Mouse (Mus musculus): ENCODE data around the gene Abl1. TPM values are rescaled to one million over a fixed set of nuclear protein-coding genes. Genes with fewer than 3 reads are reported as not detected.

Gene Abl1
- polyA plus RNA-seq, 1 experiment from 2014 or later, result 28.9 TPM

DNA sequence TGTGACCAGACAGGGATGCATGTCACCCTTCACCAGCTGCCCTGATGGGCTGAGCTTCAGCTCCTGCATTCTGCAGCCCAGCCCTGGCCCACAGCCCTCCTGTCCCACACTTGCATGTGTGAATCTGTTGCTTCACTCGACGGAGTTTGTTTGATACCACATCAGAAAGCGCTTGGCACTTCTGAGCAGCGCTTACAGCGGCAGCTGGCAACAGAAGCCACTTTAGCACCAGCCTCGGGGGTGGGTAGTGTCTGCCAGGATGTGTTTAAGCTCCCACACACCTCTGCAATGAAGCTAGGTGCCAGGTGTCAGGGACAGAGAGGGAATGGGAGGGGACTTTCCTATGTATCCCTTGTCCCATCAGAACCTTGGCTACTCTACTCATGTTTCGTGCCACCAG is 126.5 kb downstream of the Abl1 start:
- Histone ChIP-seq H3K27me3 (ENCODE audit: control insufficient read depth, insufficient read depth, low read length) (peaks cover 19% of the 10 kb centered on the region), H3K27ac (replicated peaks in 1 of 2; ENCODE audit: control insufficient read depth in 1 of 2, insufficient read depth in 1 of 2, low read depth in 2 of 2, low read length in 2 of 2) (no peak overlapping the region), H3K36me3 (ENCODE audit: control insufficient read depth, insufficient read depth, low read length) (no peaks in the 10 kb centered on the region), H3K4me1 (ENCODE audit: control insufficient read depth in 2 of 2, insufficient read depth in 2 of 2, low read length in 2 of 2) (no peaks in the 10 kb centered on the region), H3K4me3 (ENCODE audit: control insufficient read depth in 1 of 2, insufficient read depth in 1 of 2, low read depth in 1 of 2, low read length in 2 of 2) (no peak overlapping the region), H3K4me2 (ENCODE audit: low read length) (no peak overlapping the region), H3K9ac (ENCODE audit: low read length) (no peak overlapping the region), H3K9me3 (ENCODE audit: control insufficient read depth, low read length) (no peaks in the 10 kb centered on the region)
- no peak for ATAC-seq (ENCODE audit: insufficient number of reproducible peaks, insufficient read depth, low FRiP score, low read depth)
- 62% methylated on average over 7 of the region's 7 CpGs for WGBS

GRCm38 (mm10) chr2:31815367-31815766 is 127.2 kb downstream of the Abl1 start:
- Histone ChIP-seq H3K4me2 (ENCODE audit: low read length) (no peak overlapping the region), H3K36me3 (ENCODE audit: control insufficient read depth, insufficient read depth, low read length) (no peaks in the 10 kb centered on the region), H3K4me3 (ENCODE audit: control insufficient read depth in 1 of 2, insufficient read depth in 1 of 2, low read depth in 1 of 2, low read length in 2 of 2) (no peak overlapping the region), H3K4me1 (ENCODE audit: control insufficient read depth in 2 of 2, insufficient read depth in 2 of 2, low read length in 2 of 2) (no peaks in the 10 kb centered on the region), H3K9me3 (ENCODE audit: control insufficient read depth, low read length) (no peaks in the 10 kb centered on the region), H3K27ac (replicated peaks in 1 of 2; ENCODE audit: control insufficient read depth in 1 of 2, insufficient read depth in 1 of 2, low read depth in 2 of 2, low read length in 2 of 2) (no peak overlapping the region), H3K27me3 (ENCODE audit: control insufficient read depth, insufficient read depth, low read length) (peaks cover 19% of the 10 kb centered on the region), H3K9ac (ENCODE audit: low read length) (no peak overlapping the region)
- WGBS, result 28% methylated on average over 5 of the region's 5 CpGs
- ATAC-seq (ENCODE audit: insufficient number of reproducible peaks, insufficient read depth, low FRiP score, low read depth), result no peak

DNA sequence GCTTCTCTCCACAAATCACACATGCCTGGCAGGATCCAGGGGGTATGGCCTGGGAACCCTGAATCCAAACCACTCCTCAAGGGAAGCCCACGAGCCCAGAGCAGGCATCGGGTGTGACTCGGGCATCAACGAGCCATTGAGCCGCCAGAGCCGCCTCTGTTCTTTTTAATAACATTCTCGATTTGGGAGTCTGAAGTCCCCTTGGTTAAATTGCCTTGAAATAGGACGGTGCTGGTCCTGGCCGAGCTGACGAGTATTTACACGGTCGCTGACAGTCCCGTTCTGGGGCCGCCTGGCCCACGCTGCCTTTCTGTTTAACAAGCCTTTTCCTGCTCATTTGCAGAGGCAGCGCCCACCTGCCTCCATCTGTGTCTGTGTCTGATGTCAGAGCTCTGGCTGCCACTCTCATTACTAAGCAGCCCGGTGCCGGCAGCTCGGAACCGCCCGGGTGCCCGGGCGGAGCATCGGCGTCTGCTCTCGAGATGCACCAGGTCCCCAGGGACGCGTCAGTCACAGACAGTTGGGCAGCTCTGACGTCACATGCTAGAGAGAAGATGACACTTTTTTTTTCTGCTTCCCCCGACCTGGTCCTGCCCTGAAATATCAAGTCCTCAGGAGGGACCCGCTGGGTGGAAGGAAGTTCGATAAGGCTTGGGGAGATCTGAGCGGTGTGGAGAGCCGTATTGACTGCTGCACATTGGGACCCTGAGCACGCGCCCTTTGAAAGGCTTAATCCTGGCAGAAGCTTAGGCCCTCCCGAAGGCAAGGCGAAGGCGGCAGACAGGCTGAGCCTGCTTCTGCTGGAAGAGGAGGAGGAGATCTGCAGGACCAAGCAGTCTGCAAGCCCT is 134.6 kb downstream of the Abl1 start:
- WGBS, result 13% methylated on average over 39 of the region's 39 CpGs
- H3K9ac ChIP-seq (ENCODE audit: low read length), result peak overlapping the region; percentile 46
- peak overlapping the region; percentile 61 for H3K4me2 ChIP-seq (ENCODE audit: low read length)
- peak overlapping the region; percentile 12 to 27; a peak in 3 of 4 replicates for H3K4me3 ChIP-seq (ENCODE audit: control insufficient read depth in 1 of 2, insufficient read depth in 1 of 2, low read depth in 1 of 2, low read length in 2 of 2)
- no peaks in the 10 kb centered on the region for H3K36me3 ChIP-seq (ENCODE audit: control insufficient read depth, insufficient read depth, low read length)
- H3K27me3 ChIP-seq (ENCODE audit: control insufficient read depth, insufficient read depth, low read length), result peaks cover 30% of the 10 kb centered on the region
- H3K27ac ChIP-seq (replicated peaks in 1 of 2; ENCODE audit: control insufficient read depth in 1 of 2, insufficient read depth in 1 of 2, low read depth in 2 of 2, low read length in 2 of 2), result no peak overlapping the region
- peaks cover 4 to 9% of the 10 kb centered on the region in 2 experiments; a peak in 3 of 4 replicates for H3K4me1 ChIP-seq (ENCODE audit: control insufficient read depth in 2 of 2, insufficient read depth in 2 of 2, low read length in 2 of 2)
- H3K9me3 ChIP-seq (ENCODE audit: control insufficient read depth, low read length), result no peaks in the 10 kb centered on the region
- ATAC-seq (ENCODE audit: insufficient number of reproducible peaks, insufficient read depth, low FRiP score, low read depth), result no peak

- peaks cover 6 to 15% of the 10 kb centered on the region in 2 experiments for H3K4me1 ChIP-seq (ENCODE audit: control insufficient read depth in 2 of 2, insufficient read depth in 2 of 2, low read length in 2 of 2)
- no peak overlapping the region for H3K4me3 ChIP-seq (ENCODE audit: control insufficient read depth in 1 of 2, insufficient read depth in 1 of 2, low read depth in 1 of 2, low read length in 2 of 2)
- H3K9me3 ChIP-seq (ENCODE audit: control insufficient read depth, low read length), result no peaks in the 10 kb centered on the region
- WGBS, result 76% methylated on average over 12 of the region's 15 CpGs
- no peak overlapping the region for H3K27ac ChIP-seq (replicated peaks in 1 of 2; ENCODE audit: control insufficient read depth in 1 of 2, insufficient read depth in 1 of 2, low read depth in 2 of 2, low read length in 2 of 2)
- H3K27me3 ChIP-seq (ENCODE audit: control insufficient read depth, insufficient read depth, low read length), result peaks cover 30% of the 10 kb centered on the region
- H3K9ac ChIP-seq (ENCODE audit: low read length), result no peak overlapping the region
- no peaks in the 10 kb centered on the region for H3K36me3 ChIP-seq (ENCODE audit: control insufficient read depth, insufficient read depth, low read length)
- no peak overlapping the region for H3K4me2 ChIP-seq (ENCODE audit: low read length)
- no peak for ATAC-seq (ENCODE audit: insufficient number of reproducible peaks, insufficient read depth, low FRiP score, low read depth)
Measured at GRCm38 (mm10) chr2:31823933-31824730, 136.0 kb downstream of the Abl1 start.

DNA sequence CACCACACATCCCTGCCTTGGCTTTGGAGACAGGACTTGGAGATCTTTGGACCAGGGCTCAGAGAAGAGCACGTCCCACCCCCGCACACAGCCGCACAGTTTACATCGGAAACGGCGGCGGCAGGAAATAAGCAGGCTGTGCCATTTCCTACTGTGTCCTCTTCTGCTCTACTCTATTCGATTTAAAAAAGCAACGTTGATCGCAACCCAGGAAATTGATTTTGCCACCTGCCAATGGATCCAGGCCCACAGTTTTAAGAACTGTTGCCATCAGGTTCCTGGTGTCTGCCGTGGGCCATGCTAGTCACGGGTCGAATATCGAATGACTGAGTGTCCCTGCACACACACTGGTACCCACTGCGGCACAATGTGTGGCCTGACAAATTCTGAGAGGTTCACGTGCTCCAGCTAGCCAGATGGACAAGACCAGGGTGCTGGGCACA is 137.3 kb downstream of the Abl1 start:
- no peak overlapping the region for H3K4me3 ChIP-seq (ENCODE audit: control insufficient read depth in 1 of 2, insufficient read depth in 1 of 2, low read depth in 1 of 2, low read length in 2 of 2)
- H3K4me2 ChIP-seq (ENCODE audit: low read length), result no peak overlapping the region
- no peaks in the 10 kb centered on the region for H3K9me3 ChIP-seq (ENCODE audit: control insufficient read depth, low read length)
- no peak overlapping the region for H3K9ac ChIP-seq (ENCODE audit: low read length)
- H3K36me3 ChIP-seq (ENCODE audit: control insufficient read depth, insufficient read depth, low read length), result no peaks in the 10 kb centered on the region
- 81% methylated on average over 16 of the region's 16 CpGs for WGBS
- H3K4me1 ChIP-seq (ENCODE audit: control insufficient read depth in 2 of 2, insufficient read depth in 2 of 2, low read length in 2 of 2), result peaks cover 6 to 15% of the 10 kb centered on the region in 2 experiments
- H3K27me3 ChIP-seq (ENCODE audit: control insufficient read depth, insufficient read depth, low read length), result peaks cover 25% of the 10 kb centered on the region
- no peak overlapping the region for H3K27ac ChIP-seq (replicated peaks in 1 of 2; ENCODE audit: control insufficient read depth in 1 of 2, insufficient read depth in 1 of 2, low read depth in 2 of 2, low read length in 2 of 2)
- no peak for ATAC-seq (ENCODE audit: insufficient number of reproducible peaks, insufficient read depth, low FRiP score, low read depth)

DNA sequence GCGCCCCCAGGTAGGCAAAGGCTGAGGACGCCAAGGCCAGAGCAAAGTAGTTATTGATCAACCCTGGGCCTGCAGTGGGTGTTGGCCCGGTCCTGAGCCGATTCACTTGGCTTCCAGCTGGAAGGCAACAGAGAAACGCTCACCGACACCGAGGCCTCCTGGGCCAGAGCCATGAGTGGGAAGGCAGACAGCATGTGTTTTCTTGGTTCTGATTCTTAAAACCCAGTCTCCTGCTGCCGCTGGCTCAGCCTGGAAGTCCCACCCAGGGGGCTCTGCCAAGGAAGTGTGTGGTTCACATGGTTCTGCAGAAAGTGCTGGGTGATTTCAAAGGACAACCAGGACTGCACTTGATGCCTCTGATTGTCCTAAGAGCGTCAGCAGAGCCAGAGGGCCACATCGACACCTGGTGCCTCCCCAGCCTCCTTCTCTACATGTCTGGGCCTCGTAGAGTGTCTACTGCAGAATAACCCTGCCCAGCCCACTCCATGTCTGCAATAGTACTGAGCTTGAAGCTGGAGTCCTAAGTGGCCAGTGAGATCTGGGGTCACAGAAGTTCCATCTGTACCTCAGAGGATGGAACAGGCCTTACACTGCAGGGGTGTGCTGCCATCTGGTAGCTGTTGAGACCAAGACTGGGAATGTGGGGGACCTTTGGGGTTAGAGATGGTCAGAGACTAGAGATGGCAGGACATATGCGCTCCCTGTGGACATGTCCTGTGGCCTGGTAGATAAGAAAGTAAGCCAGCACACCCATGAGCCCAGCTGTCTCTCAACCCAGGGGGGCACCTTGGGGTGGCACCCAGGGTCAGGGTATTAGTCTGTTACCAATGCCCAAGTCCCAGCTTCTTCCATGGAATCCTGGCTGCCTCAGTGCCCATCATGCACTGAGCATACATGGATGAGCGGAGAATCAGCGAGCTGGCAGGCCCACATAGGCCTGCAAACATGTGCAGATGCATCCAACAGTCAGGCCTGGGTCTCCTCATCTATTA is 138.2 kb downstream of the Abl1 start:
- peaks cover 19% of the 10 kb centered on the region for H3K27me3 ChIP-seq (ENCODE audit: control insufficient read depth, insufficient read depth, low read length)
- 78% methylated on average over 14 of the region's 14 CpGs for WGBS

DNA sequence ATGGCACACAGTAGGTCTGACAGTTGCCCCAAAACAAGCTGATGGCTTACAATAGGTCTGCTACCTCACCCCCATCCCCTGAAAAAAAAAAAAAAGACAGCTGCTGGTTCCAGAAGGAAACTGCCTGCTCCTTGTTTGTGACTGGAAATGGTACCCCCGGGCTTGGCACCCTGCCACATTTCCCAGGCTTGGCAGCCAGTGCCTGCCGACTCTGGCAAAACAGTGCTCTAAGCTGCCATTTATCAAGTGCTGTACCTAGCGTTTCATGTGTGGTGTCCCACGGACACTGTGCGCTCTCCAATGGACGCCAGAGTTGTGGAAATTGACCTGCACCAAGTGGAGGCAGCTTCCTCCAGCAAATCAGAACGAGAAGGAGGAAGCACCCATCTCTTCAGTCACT is 139.7 kb downstream of the Abl1 start:
- Histone ChIP-seq H3K4me3 (ENCODE audit: control insufficient read depth in 1 of 2, insufficient read depth in 1 of 2, low read depth in 1 of 2, low read length in 2 of 2) (no peak overlapping the region), H3K9ac (ENCODE audit: low read length) (no peak overlapping the region), H3K27ac (replicated peaks in 1 of 2; ENCODE audit: control insufficient read depth in 1 of 2, insufficient read depth in 1 of 2, low read depth in 2 of 2, low read length in 2 of 2) (no peak overlapping the region), H3K36me3 (ENCODE audit: control insufficient read depth, insufficient read depth, low read length) (no peaks in the 10 kb centered on the region), H3K4me1 (ENCODE audit: control insufficient read depth in 2 of 2, insufficient read depth in 2 of 2, low read length in 2 of 2) (peaks cover 5 to 12% of the 10 kb centered on the region in 2 experiments), H3K9me3 (ENCODE audit: control insufficient read depth, low read length) (no peaks in the 10 kb centered on the region), H3K27me3 (ENCODE audit: control insufficient read depth, insufficient read depth, low read length) (peaks cover 7% of the 10 kb centered on the region), H3K4me2 (ENCODE audit: low read length) (no peak overlapping the region)
- WGBS, result 41% methylated on average over 7 of the region's 7 CpGs
- ATAC-seq (ENCODE audit: insufficient number of reproducible peaks, insufficient read depth, low FRiP score, low read depth), result no peak

More for the DNA sequence above, 138.2 kb downstream of the Abl1 start:
- Histone ChIP-seq H3K4me1 (ENCODE audit: control insufficient read depth in 2 of 2, insufficient read depth in 2 of 2, low read length in 2 of 2) (peaks cover 6 to 15% of the 10 kb centered on the region in 2 experiments), H3K9ac (ENCODE audit: low read length) (no peak overlapping the region), H3K27ac (replicated peaks in 1 of 2; ENCODE audit: control insufficient read depth in 1 of 2, insufficient read depth in 1 of 2, low read depth in 2 of 2, low read length in 2 of 2) (no peak overlapping the region), H3K36me3 (ENCODE audit: control insufficient read depth, insufficient read depth, low read length) (no peaks in the 10 kb centered on the region), H3K9me3 (ENCODE audit: control insufficient read depth, low read length) (no peaks in the 10 kb centered on the region), H3K4me2 (ENCODE audit: low read length) (no peak overlapping the region), H3K4me3 (ENCODE audit: control insufficient read depth in 1 of 2, insufficient read depth in 1 of 2, low read depth in 1 of 2, low read length in 2 of 2) (no peak overlapping the region)
- no peak for ATAC-seq (ENCODE audit: insufficient number of reproducible peaks, insufficient read depth, low FRiP score, low read depth)

Measured in heart, embryonic 14.5 days (tissue).